Mouse (Mus musculus) stomach, postnatal 0 days (tissue): Measurements from ENCODE around the gene Akap14. TPM values are rescaled to one million over a fixed set of nuclear protein-coding genes. Genes with fewer than 3 reads are reported as not detected.

Source experiments
- ATAC-seq: fragments of 200-750 bp; cut with Nextera tagmentation; 2 replicates; pipeline ENCODE4 v1.8.0; 2017; ENCODE audit not compliant: low FRiP score, low TSS enrichment
- DNase-seq: peaks from one replicate; pipeline ENCODE4 v3.0.0-alpha.2; 2016; ENCODE audit warnings: low spot score
- H3K27ac ChIP-seq: fragments of 300-500 bp; sonication (generic); replicated peaks from 2 replicates; pipeline ENCODE4 v1.5.1; 2014; ENCODE audit warnings: mild to moderate bottlenecking, control low read depth
- H3K27me3 ChIP-seq: fragments of 300-500 bp; sonication (generic); 2 replicates; pipeline ENCODE4 v1.6.1; 2014; ENCODE audit warnings: low read length; ENCODE audit not compliant: control insufficient read depth, insufficient read depth
- H3K36me3 ChIP-seq: fragments of 300-500 bp; sonication (generic); 2 replicates; pipeline ENCODE4 v1.6.1; 2014; ENCODE audit warnings: low read length, mixed read lengths; ENCODE audit not compliant: control insufficient read depth, insufficient read depth
- H3K4me1 ChIP-seq: fragments of 300-500 bp; sonication (generic); replicated peaks from 2 replicates; pipeline ENCODE4 v1.6.1; 2014; ENCODE audit warnings: antibody characterized with exemption; ENCODE audit not compliant: control insufficient read depth, insufficient read depth
- H3K4me2 ChIP-seq: fragments of 300-500 bp; sonication (generic); replicated peaks from 2 replicates; pipeline ENCODE4 v1.6.1; 2014; ENCODE audit warnings: low read depth, mild to moderate bottlenecking, control low read depth, moderate library complexity
- H3K4me3 ChIP-seq: fragments of 300-500 bp; sonication (generic); 2 replicates; pipeline ENCODE4 v1.5.1; 2014; ENCODE audit warnings: low read depth, low read length, control low read depth
- H3K9ac ChIP-seq: fragments of 300-500 bp; sonication (generic); 2 replicates; pipeline ENCODE4 v1.6.1; 2014; ENCODE audit warnings: mild to moderate bottlenecking, low read length, control low read depth, mixed read lengths
- H3K9me3 ChIP-seq: fragments of 300-500 bp; sonication (generic); 2 replicates; pipeline ENCODE4 v1.6.1; 2016; ENCODE audit warnings: low read length; ENCODE audit not compliant: control insufficient read depth
- CTCF ChIP-seq: IDR thresholded peaks from 2 replicates; pipeline ENCODE4 v1.5.1; 2016; ENCODE audit warnings: antibody characterized with exemption, low read depth, mild to moderate bottlenecking, moderate library complexity
- EP300 ChIP-seq: optimal IDR thresholded peaks from 2 replicates; pipeline ENCODE3; 2016; ENCODE audit warnings: antibody characterized with exemption
- WGBS: fragments of 180-500 bp; shearing (Covaris S2); extraction: QIAGEN DNeasy Blood & Tissue Kit; methylation state at CpG from one replicate; pipeline ENCODE4 v1.1.7; 2014; 5-methylcytosine and 5-hydroxymethylcytosine counted together
- polyA plus RNA-seq: library from polyadenylated mRNA; unstranded; fragments of >200 nt; fragmentation: Nextera tagmentation; extraction: Ambion mirVana; gene quantifications from 2 replicates; pipeline ENCODE4 v1.2.1, GENCODE M21; 2015

Gene Akap14
- polyA plus RNA-seq, 1 experiment from 2014 or later, result not detected

- Histone ChIP-seq H3K9ac (no peak overlapping the region), H3K4me2 (no peak overlapping the region), H3K27me3 (no peaks in the 10 kb centered on the region), H3K4me3 (no peak overlapping the region), H3K27ac (no peak overlapping the region), H3K9me3 (no peaks in the 10 kb centered on the region), H3K4me1 (no peaks in the 10 kb centered on the region), H3K36me3 (no peaks in the 10 kb centered on the region)
- DNase-seq, result no peak
- no peak for TF ChIP-seq CTCF
- no peak for TF ChIP-seq EP300
- ATAC-seq, result no peak
- 91% methylated on average over 3 of the region's 3 CpGs for WGBS
Observed at GRCm38 (mm10) chrX:37141732-37142131, 26.9 kb downstream of the Akap14 start.

GRCm38 (mm10) chrX:37126671-37127358 lies 41.8 kb downstream of the Akap14 start, which contains the start of gene Nkap:
TSS of gene Nkap (plus strand) at chrX:37126795.
- Histone ChIP-seq H3K27ac (peak within 1 kb of the TSS; percentile 79), H3K27me3 (no peaks in the 10 kb centered on the region), H3K4me2 (peak within 1 kb of the TSS; percentile 52), H3K9ac (peak within 1 kb of the TSS; percentile 77), H3K4me3 (peak within 1 kb of the TSS; percentile 60), H3K4me1 (no peaks in the 10 kb centered on the region), H3K9me3 (no peaks in the 10 kb centered on the region), H3K36me3 (no peaks in the 10 kb centered on the region)
- ATAC-seq (peak; percentile 85), DNase-seq (peak; percentile 77)
- WGBS, result 14% methylated on average over 56 of the region's 58 CpGs
- no peak for TF ChIP-seq EP300
- TF ChIP-seq CTCF, result no peak

GRCm38 (mm10) chrX:37125511-37125910 lies 43.1 kb downstream of the Akap14 start:
- 92% methylated on average over 6 of the region's 7 CpGs for WGBS
- no peak overlapping the region for H3K4me3 ChIP-seq
- H3K27me3 ChIP-seq, result no peaks in the 10 kb centered on the region
- H3K27ac ChIP-seq, result no peak overlapping the region
- TF ChIP-seq CTCF (no peak), EP300 (no peak)
- no peaks in the 10 kb centered on the region for H3K36me3 ChIP-seq
- ATAC-seq (no peak), DNase-seq (no peak)
- no peak overlapping the region for H3K9ac ChIP-seq
- H3K9me3 ChIP-seq, result no peaks in the 10 kb centered on the region
- H3K4me1 ChIP-seq, result no peaks in the 10 kb centered on the region
- H3K4me2 ChIP-seq, result no peak overlapping the region

GRCm38 (mm10) chrX:37120212-37120611 lies 48.4 kb downstream of the Akap14 start:
- Histone ChIP-seq H3K27ac (no peak overlapping the region), H3K27me3 (no peaks in the 10 kb centered on the region), H3K9ac (no peak overlapping the region), H3K4me2 (no peak overlapping the region), H3K9me3 (no peaks in the 10 kb centered on the region), H3K36me3 (no peaks in the 10 kb centered on the region), H3K4me1 (no peaks in the 10 kb centered on the region), H3K4me3 (no peak overlapping the region)
- TF ChIP-seq CTCF (no peak), EP300 (no peak)
- 74% methylated on average over 5 of the region's 5 CpGs for WGBS
- ATAC-seq (no peak), DNase-seq (no peak)

GRCm38 (mm10) chrX:37119585-37119984 lies 49.1 kb downstream of the Akap14 start:
- TF ChIP-seq CTCF (no peak), EP300 (no peak)

GRCm38 (mm10) chrX:37117085-37117484 lies 51.6 kb downstream of the Akap14 start:
- DNase-seq, result no peak
- Histone ChIP-seq H3K4me3 (no peak overlapping the region), H3K36me3 (no peaks in the 10 kb centered on the region), H3K9ac (no peak overlapping the region), H3K27me3 (no peaks in the 10 kb centered on the region), H3K9me3 (no peaks in the 10 kb centered on the region), H3K4me1 (no peaks in the 10 kb centered on the region), H3K4me2 (no peak overlapping the region), H3K27ac (no peak overlapping the region)
- peak; percentile 56; the same call in 1 of the 2 replicates for ATAC-seq
- no peak for TF ChIP-seq CTCF
- no peak for TF ChIP-seq EP300
- WGBS, result no CpG with 5 or more reads among the region's 5 CpGs

More at GRCm38 (mm10) chrX:37119585-37119984, 49.1 kb downstream of the Akap14 start:
- no peak overlapping the region for H3K9ac ChIP-seq
- H3K27me3 ChIP-seq, result no peaks in the 10 kb centered on the region
- no peak overlapping the region for H3K27ac ChIP-seq
- 52% methylated on average over 3 of the region's 3 CpGs for WGBS
- H3K36me3 ChIP-seq, result no peaks in the 10 kb centered on the region
- DNase-seq (no peak), ATAC-seq (no peak)
- no peak overlapping the region for H3K4me3 ChIP-seq
- no peak overlapping the region for H3K4me2 ChIP-seq
- H3K4me1 ChIP-seq, result no peaks in the 10 kb centered on the region
- no peaks in the 10 kb centered on the region for H3K9me3 ChIP-seq
